Mouse (Mus musculus) hindbrain, embryonic 16.5 days (tissue): ENCODE results near the gene N6amt1. TPM values are rescaled to one million over a fixed set of nuclear protein-coding genes. Genes with fewer than 3 reads are reported as not detected.

Experiments used
- ATAC-seq: fragments of 200-750 bp; cut with Nextera tagmentation; 2 replicates; pipeline ENCODE4 v1.8.0; 2017; ENCODE audit warnings: moderate TSS enrichment, moderate library complexity
- H3K27ac ChIP-seq: fragments of 300-500 bp; sonication (generic); 2 replicates; pipeline ENCODE4 v1.5.1; 2014; ENCODE audit warnings: low read depth, mild to moderate bottlenecking, control low read depth, low read length, moderate library complexity
- H3K27me3 ChIP-seq: fragments of 300-500 bp; sonication (generic); replicated peaks from 2 replicates; pipeline ENCODE4 v1.6.1; 2014; ENCODE audit warnings: low read length; ENCODE audit not compliant: control insufficient read depth, insufficient read depth
- H3K36me3 ChIP-seq: fragments of 300-500 bp; sonication (generic); 2 replicates; pipeline ENCODE4 v1.6.1; 2014; ENCODE audit warnings: mild to moderate bottlenecking, low read length, moderate library complexity, mixed read lengths; ENCODE audit not compliant: control insufficient read depth, insufficient read depth
- H3K4me1 ChIP-seq: fragments of 300-500 bp; sonication (generic); 2 replicates; pipeline ENCODE4 v1.6.1; 2014; ENCODE audit warnings: low read depth, low read length; ENCODE audit not compliant: control insufficient read depth, insufficient read depth
- H3K4me2 ChIP-seq: fragments of 300-500 bp; sonication (generic); 2 replicates; pipeline ENCODE4 v1.6.1; 2014; ENCODE audit warnings: mild to moderate bottlenecking, low read length, control low read depth, moderate library complexity
- H3K4me3 ChIP-seq: fragments of 300-500 bp; sonication (generic); 2 replicates; pipeline ENCODE4 v1.5.1; 2014; ENCODE audit warnings: mild to moderate bottlenecking, low read length, control low read depth, moderate library complexity
- H3K9ac ChIP-seq: fragments of 300-500 bp; sonication (generic); 2 replicates; pipeline ENCODE4 v1.6.1; 2014; ENCODE audit warnings: low read depth, mild to moderate bottlenecking, control low read depth, low read length, moderate library complexity
- H3K9me3 ChIP-seq: fragments of 300-500 bp; sonication (generic); 2 replicates; pipeline ENCODE4 v1.6.1; 2014; ENCODE audit warnings: mild to moderate bottlenecking, low read length, moderate library complexity; ENCODE audit not compliant: control insufficient read depth
- WGBS: fragments of 180-500 bp; shearing (Covaris S2); extraction: QIAGEN DNeasy Blood & Tissue Kit; methylation state at CpG from one replicate; pipeline ENCODE4 v1.1.7; 2014; 5-methylcytosine and 5-hydroxymethylcytosine counted together
- polyA plus RNA-seq: library from polyadenylated mRNA; unstranded; fragments of >200 nt; fragmentation: Nextera tagmentation; extraction: Ambion mirVana; gene quantifications from 2 replicates; pipeline ENCODE4 v1.2.1, GENCODE M21; 2015

Gene N6amt1
- polyA plus RNA-seq, result 20.2 and 22.4 TPM in 2 replicates

DNA sequence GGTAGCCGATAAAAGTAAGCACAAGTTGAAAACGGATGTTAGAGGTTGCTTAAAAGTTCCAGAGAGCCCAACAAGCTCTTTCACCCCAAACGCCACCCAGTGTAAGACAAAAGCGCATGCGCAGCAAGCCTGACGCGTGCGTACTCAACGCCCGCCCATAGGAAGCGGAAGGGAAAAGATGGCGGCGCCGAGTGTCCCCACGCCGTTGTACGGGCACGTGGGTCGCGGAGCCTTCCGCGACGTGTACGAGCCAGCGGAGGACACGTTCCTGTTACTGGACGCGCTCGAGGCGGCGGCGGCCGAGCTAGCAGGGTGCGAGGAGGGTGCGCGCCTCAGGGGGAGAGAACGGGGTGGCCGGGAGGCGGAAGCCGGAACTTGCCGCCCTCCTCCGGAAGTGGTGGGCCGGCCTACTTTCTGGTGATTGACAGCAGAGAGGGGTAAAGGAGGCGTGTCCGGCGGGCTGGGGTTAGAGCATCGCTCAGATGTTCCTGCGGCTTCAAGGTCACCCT, at the start of gene N6amt1:
Gene N6amt1, plus strand, starts transcription at position 111 of the 509 bp plus-strand sequence.
- Histone ChIP-seq H3K27me3 (no peaks in the 10 kb centered on the region; the same call in 1 of the 2 replicates), H3K27ac (peak within 1 kb of the TSS; percentile 97), H3K36me3 (peaks cover 4% of the 10 kb centered on the region), H3K4me3 (peak within 1 kb of the TSS; percentile 86), H3K9ac (peak within 1 kb of the TSS; percentile 88), H3K9me3 (no peaks in the 10 kb centered on the region), H3K4me1 (peaks cover 4% of the 10 kb centered on the region; the same call in 1 of the 2 replicates), H3K4me2 (peak within 1 kb of the TSS; percentile 67)
- under 1% methylated on average over 44 of the region's 48 CpGs for WGBS
- ATAC-seq, result peak; percentile 100

DNA sequence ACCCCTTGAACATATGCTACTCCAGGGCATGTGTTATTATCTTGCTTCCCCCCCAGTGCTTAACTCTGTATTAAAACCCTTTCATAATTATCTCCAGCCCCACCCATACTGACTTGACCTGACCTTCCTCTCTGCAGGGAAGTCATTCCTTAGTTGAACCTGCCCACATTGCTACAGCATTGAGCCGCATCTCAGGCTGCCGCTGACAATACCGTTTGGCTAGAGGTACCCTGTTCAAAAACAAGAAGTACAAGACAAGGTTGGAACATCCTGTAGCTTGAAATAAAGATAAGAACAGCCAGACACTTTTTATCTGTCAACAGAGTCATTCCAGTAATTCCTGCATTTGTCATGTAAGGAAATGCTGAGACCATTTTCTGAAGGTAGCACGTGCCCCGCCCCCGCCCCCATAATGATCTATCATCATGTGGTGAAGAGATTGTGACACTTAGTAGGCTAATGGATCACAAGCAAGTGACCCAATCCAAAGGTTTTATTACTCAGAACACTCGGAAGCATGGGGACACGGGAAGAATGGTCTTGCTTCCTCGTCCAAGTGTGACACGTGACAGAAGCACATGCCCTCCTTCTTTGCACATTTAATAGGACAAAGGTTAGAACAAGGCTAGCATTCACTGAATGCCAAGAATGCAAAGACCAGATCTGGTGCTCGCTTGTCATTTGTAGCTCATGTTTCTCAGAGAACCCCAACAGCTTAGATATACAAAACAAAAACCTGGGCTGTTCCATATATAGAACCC, 48.6 kb upstream of the N6amt1 start:
- H3K4me1 ChIP-seq, result no peaks in the 10 kb centered on the region
- no peak overlapping the region for H3K4me3 ChIP-seq
- no peaks in the 10 kb centered on the region for H3K9me3 ChIP-seq
- no peak for ATAC-seq
- H3K27ac ChIP-seq, result no peak overlapping the region
- no peaks in the 10 kb centered on the region for H3K27me3 ChIP-seq
- 82% methylated on average over 11 of the region's 11 CpGs for WGBS
- no peaks in the 10 kb centered on the region for H3K36me3 ChIP-seq
- H3K4me2 ChIP-seq, result no peak overlapping the region
- H3K9ac ChIP-seq, result no peak overlapping the region

DNA sequence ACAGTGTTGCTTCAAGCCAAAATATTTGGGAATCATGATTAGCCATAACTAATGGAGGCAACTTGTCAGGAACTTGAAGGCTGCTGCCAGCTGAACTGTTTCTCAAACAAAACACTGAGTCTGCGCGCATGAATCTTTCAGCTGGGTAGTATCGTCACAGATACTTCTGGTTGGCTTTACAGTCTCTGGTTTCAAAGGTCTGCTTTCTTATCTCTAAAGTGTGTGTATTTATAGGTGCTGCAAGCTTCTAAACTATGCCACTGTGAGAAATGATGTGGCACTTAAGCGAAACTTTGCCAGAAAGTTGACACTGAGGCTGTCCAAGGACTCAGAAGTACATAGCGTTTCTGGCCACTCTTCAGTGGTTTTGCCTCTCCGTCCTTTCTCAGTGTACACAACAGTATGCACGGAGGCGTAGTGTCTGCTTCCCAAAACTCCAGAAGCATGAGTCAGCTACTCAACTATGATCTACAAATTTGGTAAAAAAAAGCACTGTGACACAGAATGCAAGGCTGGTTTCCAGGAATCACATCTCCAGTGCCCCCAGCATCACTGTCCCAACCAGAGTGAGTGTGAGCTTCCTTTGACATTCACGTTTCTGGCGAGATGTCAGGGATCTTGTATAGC, 46.8 kb upstream of the N6amt1 start:
- no peaks in the 10 kb centered on the region for H3K27me3 ChIP-seq
- no peak overlapping the region for H3K9ac ChIP-seq
- no peak overlapping the region for H3K27ac ChIP-seq
- WGBS, result 83% methylated on average over 10 of the region's 10 CpGs
- H3K9me3 ChIP-seq, result no peaks in the 10 kb centered on the region
- H3K4me3 ChIP-seq, result no peak overlapping the region
- no peaks in the 10 kb centered on the region for H3K4me1 ChIP-seq
- H3K4me2 ChIP-seq, result no peak overlapping the region
- ATAC-seq, result no peak
- no peaks in the 10 kb centered on the region for H3K36me3 ChIP-seq

DNA sequence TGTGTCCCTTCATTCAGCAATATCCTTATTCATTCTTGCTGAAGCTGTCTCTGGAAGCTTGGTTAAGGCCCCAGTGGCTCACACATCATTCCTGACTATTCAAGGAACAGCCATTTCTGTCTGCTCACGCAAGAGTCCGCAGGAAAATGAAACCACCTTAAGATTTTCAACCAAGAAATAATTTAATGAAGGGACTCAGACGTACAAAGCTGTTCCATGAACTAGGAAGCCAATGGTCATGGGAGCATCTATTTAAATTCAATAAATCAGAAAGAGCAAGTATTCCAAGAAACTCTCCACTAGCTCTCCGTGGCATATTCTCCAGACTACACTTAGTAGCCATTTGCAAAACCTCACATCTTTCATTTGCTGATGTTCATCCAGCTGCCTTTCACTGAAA, 43.3 kb upstream of the N6amt1 start:
- H3K4me3 ChIP-seq, result no peak overlapping the region
- no peak overlapping the region for H3K9ac ChIP-seq
- H3K4me1 ChIP-seq, result no peaks in the 10 kb centered on the region
- 88% methylated on average over 4 of the region's 4 CpGs for WGBS
- H3K27ac ChIP-seq, result no peak overlapping the region
- no peak overlapping the region for H3K4me2 ChIP-seq
- H3K36me3 ChIP-seq, result no peaks in the 10 kb centered on the region
- no peaks in the 10 kb centered on the region for H3K27me3 ChIP-seq
- H3K9me3 ChIP-seq, result no peaks in the 10 kb centered on the region
- ATAC-seq, result no peak

DNA sequence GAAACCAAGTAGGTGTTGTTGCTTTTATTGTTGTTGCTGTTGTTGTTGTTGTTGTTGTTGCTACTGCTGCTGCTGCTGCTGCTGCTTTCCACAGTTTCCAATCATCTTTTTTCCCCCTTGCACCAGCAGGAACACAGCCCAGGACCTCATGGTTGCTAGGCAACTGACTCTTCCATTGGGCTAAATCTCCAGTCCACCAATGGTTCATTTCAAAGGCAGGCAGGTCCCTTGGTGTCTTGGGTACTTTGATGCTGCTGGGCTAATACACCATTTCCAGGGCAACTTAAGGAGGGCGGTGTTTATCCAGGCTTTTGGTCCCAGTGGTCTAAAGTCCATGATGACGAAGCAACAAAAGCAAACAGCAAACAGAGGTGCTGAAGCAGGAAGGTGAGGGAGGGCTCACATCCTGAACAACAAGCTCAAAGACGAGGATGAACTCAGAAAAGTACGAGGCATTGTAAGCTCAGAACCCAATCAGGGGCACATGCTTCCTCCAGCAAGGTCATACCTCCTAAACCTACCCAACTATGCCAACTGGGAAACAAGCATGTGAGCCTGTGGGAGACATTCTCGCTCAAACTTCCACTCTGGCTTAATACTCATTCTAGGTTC, 35.7 kb upstream of the N6amt1 start:
- peak; percentile 63 for ATAC-seq
- H3K4me1 ChIP-seq, result peaks cover 3% of the 10 kb centered on the region; the same call in 1 of the 2 replicates
- H3K27ac ChIP-seq, result no peak overlapping the region

DNA sequence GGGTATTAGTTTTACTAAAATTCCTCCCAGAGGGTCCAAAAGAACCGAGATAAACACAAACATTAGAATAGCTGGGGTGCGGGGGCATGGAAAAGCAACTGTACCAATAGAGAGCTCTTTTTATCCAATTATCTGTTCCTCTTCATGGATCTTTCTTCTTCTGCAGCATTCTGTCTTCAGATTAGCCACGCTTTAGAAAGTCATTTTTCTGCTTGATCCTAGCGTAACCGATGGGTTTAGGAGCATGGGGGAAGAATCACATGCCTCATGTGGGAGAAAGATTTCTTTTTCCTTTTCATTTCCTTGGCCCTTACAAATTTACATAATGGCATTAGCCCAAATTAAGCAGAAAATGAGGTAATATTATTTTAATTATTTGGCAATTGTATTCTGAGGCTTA, 35.0 kb upstream of the N6amt1 start:
- Histone ChIP-seq H3K4me1 (peaks cover 3% of the 10 kb centered on the region; the same call in 1 of the 2 replicates), H3K36me3 (no peaks in the 10 kb centered on the region), H3K9ac (no peak overlapping the region), H3K4me2 (no peak overlapping the region), H3K27me3 (no peaks in the 10 kb centered on the region), H3K9me3 (no peaks in the 10 kb centered on the region), H3K27ac (no peak overlapping the region), H3K4me3 (no peak overlapping the region)
- no peak for ATAC-seq
- 29% methylated on average over 5 of the region's 5 CpGs for WGBS

More for the DNA sequence above, 35.7 kb upstream of the N6amt1 start:
- Histone ChIP-seq H3K4me2 (no peak overlapping the region), H3K9ac (no peak overlapping the region), H3K4me3 (no peak overlapping the region), H3K27me3 (no peaks in the 10 kb centered on the region), H3K36me3 (no peaks in the 10 kb centered on the region), H3K9me3 (no peaks in the 10 kb centered on the region)
- 51% methylated on average over 5 of the region's 5 CpGs for WGBS

DNA sequence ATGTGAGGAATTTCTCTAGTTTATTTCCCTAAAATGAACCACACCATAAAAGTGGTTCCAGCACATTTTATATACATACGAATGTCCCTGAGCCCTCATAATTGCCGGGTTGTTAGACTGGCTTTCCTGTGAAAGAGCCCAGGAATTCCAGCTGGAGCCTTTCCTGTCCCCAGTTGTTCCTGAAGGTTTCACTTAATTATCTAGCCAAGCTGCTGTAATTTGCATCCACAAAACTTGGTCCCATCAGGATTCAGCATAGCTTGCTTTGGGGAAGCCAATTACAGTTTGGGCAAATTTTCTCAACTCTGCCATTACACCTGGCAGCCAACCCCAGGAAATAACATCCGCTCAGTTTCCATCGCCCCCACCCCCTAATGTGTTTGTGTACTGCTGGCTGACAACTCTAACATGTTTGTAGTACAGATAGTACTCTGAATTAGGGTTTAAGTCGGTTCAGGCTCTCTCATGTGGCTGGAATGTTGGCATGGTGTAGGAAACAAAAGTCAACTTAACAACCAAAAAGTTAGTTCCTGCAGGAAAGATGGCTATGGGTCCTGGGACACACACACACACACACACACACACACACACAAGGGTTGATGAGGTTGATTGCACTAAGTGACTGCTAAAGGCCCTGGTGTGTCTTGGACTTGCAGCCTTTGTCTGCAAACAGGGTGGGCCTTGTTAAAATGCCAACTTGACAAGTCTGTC, 34.3 kb upstream of the N6amt1 start:
- no peak overlapping the region for H3K4me2 ChIP-seq
- no peaks in the 10 kb centered on the region for H3K9me3 ChIP-seq
- no peak overlapping the region for H3K4me3 ChIP-seq
- H3K36me3 ChIP-seq, result no peaks in the 10 kb centered on the region
- no peak overlapping the region for H3K27ac ChIP-seq
- ATAC-seq, result peak; percentile 57
- no peak overlapping the region for H3K9ac ChIP-seq
- H3K4me1 ChIP-seq, result peaks cover 3% of the 10 kb centered on the region; the same call in 1 of the 2 replicates
- H3K27me3 ChIP-seq, result no peaks in the 10 kb centered on the region
- WGBS, result 40% methylated on average over 5 of the region's 5 CpGs

DNA sequence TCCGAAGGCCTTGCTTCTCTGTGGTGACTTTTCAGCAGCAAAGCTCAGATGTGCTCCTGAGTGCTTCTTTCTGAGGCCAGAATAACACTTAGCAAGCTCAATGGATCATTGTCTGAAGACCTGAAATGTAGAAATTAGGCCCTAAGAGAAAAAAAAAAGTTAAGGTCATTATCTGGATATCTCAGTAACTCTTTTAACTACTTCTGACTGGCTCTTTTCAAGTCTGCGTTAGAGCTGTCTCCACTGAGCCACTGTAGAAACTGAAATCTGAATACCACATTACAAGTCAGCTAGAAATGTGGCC, 33.8 kb upstream of the N6amt1 start:
- Histone ChIP-seq H3K36me3 (no peaks in the 10 kb centered on the region), H3K4me1 (peaks cover 3% of the 10 kb centered on the region; the same call in 1 of the 2 replicates), H3K27me3 (no peaks in the 10 kb centered on the region), H3K9ac (no peak overlapping the region), H3K4me3 (no peak overlapping the region), H3K27ac (no peak overlapping the region), H3K9me3 (no peaks in the 10 kb centered on the region), H3K4me2 (no peak overlapping the region)
- 39% methylated on average over 2 of the region's 2 CpGs for WGBS
- no peak for ATAC-seq
